Mouse (Mus musculus) intestine, postnatal 0 days (tissue): ENCODE data around the gene Plcb3. TPM values are rescaled to one million over a fixed set of nuclear protein-coding genes. Genes with fewer than 3 reads are reported as not detected.

Source experiments
- ATAC-seq: fragments of 200-750 bp; cut with Nextera tagmentation; 2 replicates; pipeline ENCODE4 v1.8.0; 2017; ENCODE audit warnings: mild to moderate bottlenecking, moderate TSS enrichment, moderate library complexity
- H3K27ac ChIP-seq: fragments of 300-500 bp; sonication (generic); 2 replicates; pipeline ENCODE4 v1.5.1; 2014; ENCODE audit warnings: mild to moderate bottlenecking, low read depth, low read length, moderate library complexity
- H3K27me3 ChIP-seq: fragments of 300-500 bp; sonication (generic); replicated peaks from 2 replicates; pipeline ENCODE4 v1.6.1; 2014; ENCODE audit warnings: low read length, mixed read lengths; ENCODE audit not compliant: control insufficient read depth, insufficient read depth
- H3K36me3 ChIP-seq: fragments of 300-500 bp; sonication (generic); 2 replicates; pipeline ENCODE4 v1.6.1; 2014; ENCODE audit warnings: mild to moderate bottlenecking, moderate library complexity; ENCODE audit not compliant: control insufficient read depth, insufficient read depth
- H3K4me1 ChIP-seq: fragments of 300-500 bp; sonication (generic); replicated peaks from 2 replicates; pipeline ENCODE4 v1.6.1; 2014; ENCODE audit warnings: antibody characterized with exemption, low read length, mixed read lengths; ENCODE audit not compliant: control insufficient read depth, insufficient read depth
- H3K4me2 ChIP-seq: fragments of 300-500 bp; sonication (generic); replicated peaks from 2 replicates; pipeline ENCODE4 v1.6.1; 2014; ENCODE audit warnings: low read depth, mild to moderate bottlenecking, moderate library complexity
- H3K4me3 ChIP-seq: fragments of 300-500 bp; sonication (generic); 2 replicates; pipeline ENCODE4 v1.5.1; 2014; ENCODE audit warnings: low read depth, low read length
- H3K9ac ChIP-seq: fragments of 300-500 bp; sonication (generic); 2 replicates; pipeline ENCODE4 v1.6.1; 2014; ENCODE audit warnings: mild to moderate bottlenecking, low read depth, low read length
- H3K9me3 ChIP-seq: fragments of 300-500 bp; sonication (generic); 2 replicates; pipeline ENCODE4 v1.6.1; 2016; ENCODE audit warnings: mixed run types; ENCODE audit not compliant: control insufficient read depth
- CTCF ChIP-seq: sonication (generic); IDR thresholded peaks from 2 replicates; pipeline ENCODE4 v1.5.1; 2016; ENCODE audit warnings: low read depth, mild to moderate bottlenecking, control low read depth, antibody characterized with exemption, moderate library complexity
- WGBS: fragments of 180-500 bp; shearing (Covaris S2); extraction: QIAGEN DNeasy Blood & Tissue Kit; methylation state at CpG from one replicate; pipeline ENCODE4 v1.1.7; 2014; 5-methylcytosine and 5-hydroxymethylcytosine counted together
- polyA plus RNA-seq: library from polyadenylated mRNA; unstranded; fragments of >200 nt; fragmentation: Nextera tagmentation; extraction: Ambion mirVana; gene quantifications from 2 replicates; pipeline ENCODE4 v1.2.1, GENCODE M21; 2015

The Plcb3 gene
- polyA plus RNA-seq, 1 experiment from 2014 or later, result 107 TPM

- H3K4me3 ChIP-seq, result no peak overlapping the region
- ATAC-seq, result no peak
- H3K27me3 ChIP-seq, result no peaks in the 10 kb centered on the region
- WGBS, result 74% methylated on average over 10 of the region's 10 CpGs
- no peak overlapping the region for H3K9ac ChIP-seq
- no peak for TF ChIP-seq CTCF
- peaks cover 81% of the 10 kb centered on the region for H3K36me3 ChIP-seq
- peaks cover 6% of the 10 kb centered on the region; the same call in 1 of the 2 replicates for H3K4me1 ChIP-seq
- no peak overlapping the region for H3K4me2 ChIP-seq
- H3K27ac ChIP-seq, result no peak overlapping the region; the same call in 1 of the 2 replicates
- no peaks in the 10 kb centered on the region for H3K9me3 ChIP-seq
These were observed 19.8 kb downstream of the Plcb3 start for GRCm38 (mm10) chr19:6956461-6956860.

- Histone ChIP-seq H3K27ac (no peak overlapping the region), H3K4me2 (no peak overlapping the region), H3K4me3 (no peak overlapping the region), H3K4me1 (peaks cover 6% of the 10 kb centered on the region; the same call in 1 of the 2 replicates), H3K36me3 (peaks cover 76% of the 10 kb centered on the region), H3K9ac (no peak overlapping the region), H3K9me3 (no peaks in the 10 kb centered on the region), H3K27me3 (no peaks in the 10 kb centered on the region)
- WGBS, result 73% methylated on average over 7 of the region's 7 CpGs
- TF ChIP-seq CTCF, result no peak
- no peak for ATAC-seq
These were observed 20.8 kb downstream of the Plcb3 start for GRCm38 (mm10) chr19:6955424-6955823.

GRCm38 (mm10) chr19:6954046-6954445, 22.2 kb downstream of the Plcb3 start:
- H3K36me3 ChIP-seq, result peaks cover 63% of the 10 kb centered on the region
- H3K4me2 ChIP-seq, result 0 out of 2 replicates have a peak overlapping the region, but pooled peaks have one; percentile 3
- H3K27me3 ChIP-seq, result no peaks in the 10 kb centered on the region
- peak overlapping the region; percentile 57 for H3K27ac ChIP-seq
- 39% methylated on average over 9 of the region's 9 CpGs for whole genome bisulfite sequencing
- no peaks in the 10 kb centered on the region for H3K9me3 ChIP-seq
- TF ChIP-seq CTCF, result peak; percentile 73
- peaks cover 6% of the 10 kb centered on the region; the same call in 1 of the 2 replicates for H3K4me1 ChIP-seq
- ATAC-seq, result no peak
- H3K9ac ChIP-seq, result no peak overlapping the region
- no peak overlapping the region for H3K4me3 ChIP-seq

- Histone ChIP-seq H3K36me3 (peaks cover 49% of the 10 kb centered on the region), H3K9ac (0 out of 2 replicates have a peak overlapping the region, but pooled peaks have one; percentile 59), H3K27me3 (no peaks in the 10 kb centered on the region), H3K4me1 (peaks cover 6% of the 10 kb centered on the region; the same call in 1 of the 2 replicates), H3K27ac (peak overlapping the region; percentile 92), H3K4me3 (peak overlapping the region; percentile 56; the same call in 1 of the 2 replicates), H3K9me3 (no peaks in the 10 kb centered on the region), H3K4me2 (peak overlapping the region; percentile 77)
- no peak for TF ChIP-seq CTCF
- 2% methylated on average over 3 of the region's 3 CpGs for WGBS
- ATAC-seq, result peak; percentile 5
These were observed 23.6 kb downstream of the Plcb3 start for GRCm38 (mm10) chr19:6952712-6953037.

- H3K9ac ChIP-seq, result peak overlapping the region; percentile 59
- H3K36me3 ChIP-seq, result peaks cover 44% of the 10 kb centered on the region
- H3K27me3 ChIP-seq, result no peaks in the 10 kb centered on the region
- 2% methylated on average over 31 of the region's 31 CpGs for whole genome bisulfite sequencing
- H3K4me1 ChIP-seq, result peaks cover 6% of the 10 kb centered on the region; the same call in 1 of the 2 replicates
- peak overlapping the region; percentile 77 for H3K4me2 ChIP-seq
- peak overlapping the region; percentile 56 for H3K4me3 ChIP-seq
- TF ChIP-seq CTCF, result 0 out of 2 replicates have a peak, but pooled peaks have one; percentile 7
- no peaks in the 10 kb centered on the region for H3K9me3 ChIP-seq
- ATAC-seq, result peak; percentile 60
- H3K27ac ChIP-seq, result peak overlapping the region; percentile 92
These were observed 24.1 kb downstream of the Plcb3 start for GRCm38 (mm10) chr19:6951994-6952711.

GRCm38 (mm10) chr19:6951381-6951968, 24.8 kb downstream of the Plcb3 start:
- under 1% methylated on average over 35 of the region's 35 CpGs for WGBS

More at GRCm38 (mm10) chr19:6951381-6951968, 24.8 kb downstream of the Plcb3 start:
- Histone ChIP-seq H3K27me3 (no peaks in the 10 kb centered on the region), H3K4me3 (peak overlapping the region; percentile 56), H3K9me3 (no peaks in the 10 kb centered on the region), H3K9ac (peak overlapping the region; percentile 63), H3K4me1 (peaks cover 6% of the 10 kb centered on the region; the same call in 1 of the 2 replicates), H3K36me3 (peaks cover 37% of the 10 kb centered on the region), H3K4me2 (peak overlapping the region; percentile 77), H3K27ac (peak overlapping the region; percentile 92)
- peak; percentile 58 for ATAC-seq
- no peak for TF ChIP-seq CTCF
